Comparison of ENCODE assay signal across 31 mouse cellular contexts in genomic region chr4:86684806-86685205, GRCm38 (mm10).
"Had no signal": no experiment of that assay in that cellular context is flagged by ENCODE, and none has a peak within 500 bp of the region (broad histone marks: within the 10 kb centered on the region; RNA-seq: fewer than 3 reads in every experiment).

No protein-coding gene starts in this region.

- H3K36me3 ChIP-seq: heart, embryonic 10.5 days; heart, embryonic 12.5 days; heart, embryonic 13.5 days; heart, embryonic 15.5 days; hindbrain, embryonic 10.5 days; hindbrain, embryonic 12.5 days; hindbrain, embryonic 13.5 days; hindbrain, embryonic 15.5 days; intestine, embryonic 15.5 days; kidney, embryonic 15.5 days had no signal

- H3K4me1 ChIP-seq: hindbrain, embryonic 12.5 days; hindbrain, embryonic 13.5 days; hindbrain, embryonic 15.5 days; kidney, embryonic 15.5 days had no signal

- H3K4me3 ChIP-seq: heart, embryonic 10.5 days; heart, embryonic 12.5 days; heart, embryonic 13.5 days; heart, embryonic 15.5 days; hindbrain, embryonic 10.5 days; hindbrain, embryonic 12.5 days; hindbrain, embryonic 13.5 days; hindbrain, embryonic 15.5 days; intestine, embryonic 15.5 days; kidney, embryonic 15.5 days; layer of hippocampus, adult 2 months; left cerebral cortex, adult 2 months had no signal

- ATAC-seq: inflammation-experienced regulatory T-cells, adult 6 months; intestine, embryonic 15.5 days; intestine, embryonic 16.5 days; intestine, postnatal 0 days had no signal

- H3K27me3 ChIP-seq: heart, embryonic 12.5 days; heart, embryonic 13.5 days; heart, embryonic 15.5 days; hindbrain, embryonic 12.5 days; hindbrain, embryonic 13.5 days; hindbrain, embryonic 15.5 days; intestine, embryonic 15.5 days; kidney, embryonic 15.5 days had no signal

- H3K9ac ChIP-seq: heart, embryonic 12.5 days; heart, embryonic 13.5 days; heart, embryonic 15.5 days; hindbrain, embryonic 12.5 days; hindbrain, embryonic 13.5 days; hindbrain, embryonic 15.5 days; intestine, embryonic 15.5 days; kidney, embryonic 15.5 days had no signal

- H3K27ac ChIP-seq: heart, embryonic 10.5 days; heart, embryonic 13.5 days; heart, embryonic 15.5 days; hindbrain, embryonic 12.5 days; hindbrain, embryonic 13.5 days; hindbrain, embryonic 15.5 days; intestine, embryonic 15.5 days; kidney, embryonic 15.5 days; kidney, postnatal 0 days; layer of hippocampus, adult 2 months; left cerebral cortex, adult 2 months had no signal

- H3K4me2 ChIP-seq: heart, embryonic 12.5 days; heart, embryonic 13.5 days; heart, embryonic 15.5 days; hindbrain, embryonic 12.5 days; hindbrain, embryonic 13.5 days; hindbrain, embryonic 15.5 days; intestine, embryonic 15.5 days; kidney, embryonic 15.5 days had no signal

- H3K9me3 ChIP-seq: heart, embryonic 10.5 days; heart, embryonic 12.5 days; heart, embryonic 13.5 days; heart, embryonic 15.5 days; hindbrain, embryonic 10.5 days; hindbrain, embryonic 12.5 days; hindbrain, embryonic 13.5 days; hindbrain, embryonic 15.5 days; intestine, embryonic 15.5 days; kidney, embryonic 15.5 days had no signal

- DNase-seq: heart, postnatal 10 days; heart, postnatal 14 days; heart, postnatal 36 days; heart, postnatal 4 days; kidney, adult 11 months; kidney, adult 18-20 months; kidney, adult 2 months; kidney, adult 8-10 months; kidney, adult 9 months; kidney, postnatal 10 days; kidney, postnatal 14 days; kidney, postnatal 36 days; kidney, postnatal 4 days; layer of hippocampus, adult 9-11 months; layer of hippocampus, postnatal 36 days had no signal
